Mouse (Mus musculus) C2C12 (cell line): ENCODE data around the gene Commd1.

Experiments
- CTCF ChIP-seq: IDR thresholded peaks from one replicate; pipeline ENCODE4 v1.5.1; 2011; ENCODE audit not compliant: control insufficient read depth, insufficient read depth, insufficient read length
- MYOD1 ChIP-seq: IDR thresholded peaks from one replicate; pipeline ENCODE4 v1.6.1; 2011; ENCODE audit warnings: low read depth; ENCODE audit not compliant: control insufficient read depth, insufficient read length
- MYOG ChIP-seq: IDR thresholded peaks from one replicate; pipeline ENCODE4 v1.6.1; 2011; ENCODE audit not compliant: control insufficient read depth, insufficient read length; ENCODE audit errors: extremely low read depth
- USF1 ChIP-seq: IDR thresholded peaks from one replicate; pipeline ENCODE4 v1.6.1; 2011; ENCODE audit warnings: low read depth, mild to moderate bottlenecking, control low read depth, moderate library complexity

DNA sequence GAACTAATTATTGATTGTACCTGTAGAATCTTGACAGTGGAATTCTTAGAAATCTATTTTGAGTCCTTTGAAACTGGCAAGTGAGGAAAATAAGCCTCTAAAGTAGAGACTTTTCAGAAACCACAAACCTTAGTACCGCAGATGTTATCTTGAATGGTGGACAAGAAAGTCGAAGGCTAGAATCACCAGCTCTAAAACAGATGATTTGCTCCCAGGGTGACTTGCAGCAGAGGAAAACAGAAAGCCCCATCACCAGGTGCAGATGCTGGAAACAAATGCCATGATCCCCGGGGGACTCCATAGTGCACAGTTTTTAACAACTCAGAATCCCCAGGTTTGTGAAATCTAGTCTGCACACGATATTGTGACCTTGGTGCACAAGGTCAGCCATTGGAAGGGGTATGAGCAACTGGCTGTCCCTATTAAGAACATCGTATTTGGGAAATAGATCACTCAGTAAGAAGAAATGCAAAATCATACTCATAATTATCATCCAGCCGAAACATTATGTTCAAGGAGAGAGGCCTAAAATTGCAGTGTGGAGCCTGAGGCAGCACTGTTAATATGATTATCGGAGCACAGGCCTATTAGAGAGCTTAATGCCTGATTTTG, 116.4 kb downstream of the Commd1 start:
- TF ChIP-seq CTCF (no peak), MYOD1 (no peak), USF1 (no peak), MYOG (no peak)
